Mouse (Mus musculus) right cerebral cortex, adult 2 months (tissue): ENCODE results near the gene Msmb.
"Not testable (repeated sequence)": the region's sequence is repeated elsewhere in the genome, so short reads cannot be mapped to it uniquely, and the experiment has no call there.

Source experiments
- DNase-seq, 2 experiments: peaks; one replicate each; pipeline ENCODE4 v3.0.0; 2021 to 2022; ENCODE audit warnings: low spot score in 2 of 2

Gene Msmb

GRCm38 (mm10) chr14:32175310-32175709 lies 33.5 kb downstream of the Msmb start:
- DNase-seq, result no peak

- not testable (repeated sequence) for DNase-seq
Observed at GRCm38 (mm10) chr14:32176590-32176989, 34.8 kb downstream of the Msmb start.

- no peak for DNase-seq
Observed at GRCm38 (mm10) chr14:32179393-32180195, 37.8 kb downstream of the Msmb start.

GRCm38 (mm10) chr14:32180861-32181260 lies 39.0 kb downstream of the Msmb start:
- no peak for DNase-seq

- no peak for DNase-seq
Observed at GRCm38 (mm10) chr14:32183846-32184245, 42.0 kb downstream of the Msmb start.

- no peak for DNase-seq
Observed at GRCm38 (mm10) chr14:32190627-32191391, 49.0 kb downstream of the Msmb start.

- no peak for DNase-seq
Observed at GRCm38 (mm10) chr14:32191926-32192325, 50.1 kb downstream of the Msmb start.

- DNase-seq, result peak; percentile 21 to 57
Observed at GRCm38 (mm10) chr14:32192437-32192836, 50.6 kb downstream of the Msmb start.

- DNase-seq, result not testable (repeated sequence)
Observed at GRCm38 (mm10) chr14:32193557-32193956, 51.7 kb downstream of the Msmb start.

GRCm38 (mm10) chr14:32201354-32201753 lies 59.5 kb downstream of the Msmb start:
- DNase-seq, result no peak

- peak; percentile 90 for DNase-seq
Observed at GRCm38 (mm10) chr14:32201791-32202451, 60.1 kb downstream of the Msmb start, which contains the start of the genes Timm23 and Parg. TSS of gene Timm23 (minus strand) at chr14:32201898. TSS of gene Parg (plus strand) at chr14:32201949.
